Mouse (Mus musculus) megakaryocyte, embryonic 14.5 days (primary cell): ENCODE data around the gene Avl9. TPM values are rescaled to one million over a fixed set of nuclear protein-coding genes. Genes with fewer than 3 reads are reported as not detected.
A peak's percentile ranks its signal among the peaks of the same experiment; 100 is the strongest.

Experiments used
- H3K27me3 ChIP-seq: replicated peaks from 2 replicates; pipeline ENCODE3; 2012; ENCODE audit warnings: inconsistent platforms
- H3K36me3 ChIP-seq: replicated peaks from 2 replicates; pipeline ENCODE3; 2012; ENCODE audit warnings: low read length, inconsistent platforms, mixed read lengths
- H3K4me1 ChIP-seq: 2 replicates; pipeline ENCODE4 v1.6.1; 2012; ENCODE audit warnings: inconsistent platforms
- H3K4me3 ChIP-seq: replicated peaks from 2 replicates; pipeline ENCODE3; 2012; ENCODE audit warnings: moderate library complexity, mild to moderate bottlenecking, inconsistent platforms
- H3K9me3 ChIP-seq: 2 replicates; pipeline ENCODE4 v1.6.1; 2012; ENCODE audit warnings: inconsistent platforms
- FLI1 ChIP-seq: IDR thresholded peaks from 2 replicates; pipeline ENCODE4 v1.6.1; 2012; ENCODE audit warnings: low read length, inconsistent platforms, mixed read lengths
- GATA1 ChIP-seq: IDR thresholded peaks from 3 replicates; pipeline ENCODE4 v1.6.1; 2012; ENCODE audit warnings: mixed read lengths, low read length, inconsistent platforms, borderline replicate concordance
- polyA plus RNA-seq: library from polyadenylated mRNA; stranded (reverse); fragments of >175 nt; gene quantifications from 2 replicates; pipeline ENCODE4 v1.2.3, GENCODE M21; 2012; ENCODE audit warnings: low replicate concordance; ENCODE audit not compliant: insufficient read depth

Avl9 gene
- polyA plus RNA-seq, 1 experiment = 1.3 TPM

DNA sequence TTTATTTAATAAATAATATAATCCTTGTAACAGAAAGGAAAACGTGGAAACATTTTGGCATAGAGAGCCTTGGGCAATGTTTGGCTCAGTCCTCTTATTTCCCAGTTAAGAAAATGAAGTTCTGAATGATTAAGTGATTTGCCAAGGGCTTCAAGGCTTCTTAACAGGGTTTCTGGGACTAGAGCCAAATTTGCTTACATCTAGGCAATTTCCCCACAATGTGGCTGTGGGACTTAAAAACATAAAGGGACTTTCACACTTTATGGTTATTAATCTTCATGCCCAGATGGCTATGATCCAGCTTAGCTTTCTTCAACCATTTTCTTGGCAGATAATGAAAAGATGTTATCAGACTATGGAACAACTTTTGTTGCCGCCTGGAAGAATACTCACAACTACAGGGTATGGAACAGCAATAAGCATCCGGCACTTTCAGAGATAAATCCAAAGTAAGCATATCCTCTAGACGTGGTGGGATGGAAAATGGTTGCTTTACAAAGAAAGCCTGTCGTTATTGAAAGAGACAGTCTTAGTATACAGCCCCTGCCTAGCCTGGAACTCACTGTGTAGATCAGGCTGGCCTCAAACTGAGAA is 31.3 kb downstream of the Avl9 start:
- H3K36me3 ChIP-seq = peaks cover 49% of the 10 kb centered on the region
- no peaks in the 10 kb centered on the region for H3K27me3 ChIP-seq
- TF ChIP-seq FLI1 (no peak), GATA1 (no peak)

DNA sequence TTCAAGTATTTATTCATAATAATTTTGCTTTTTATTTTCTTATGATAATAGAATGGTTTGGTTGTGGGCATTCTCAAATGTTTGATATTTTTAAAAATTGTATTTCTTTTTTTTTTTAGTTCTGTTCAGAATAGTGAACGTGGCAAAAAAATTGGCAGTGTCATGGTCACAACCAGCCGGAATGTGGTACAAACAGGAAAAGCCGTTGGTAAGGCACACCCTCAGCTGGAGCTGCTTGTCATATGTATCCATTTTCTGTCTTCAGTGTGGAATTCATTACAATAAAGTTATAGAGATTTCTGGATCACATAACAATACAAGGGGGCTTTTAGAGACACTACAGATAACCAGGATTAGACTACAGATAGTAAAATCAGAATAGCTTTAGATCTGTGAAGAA is 39.0 kb downstream of the Avl9 start:
- no peaks in the 10 kb centered on the region for H3K27me3 ChIP-seq
- peaks cover 22% of the 10 kb centered on the region for H3K4me1 ChIP-seq
- no peaks in the 10 kb centered on the region for H3K9me3 ChIP-seq
- no peak overlapping the region for H3K4me3 ChIP-seq
- TF ChIP-seq FLI1 (no peak), GATA1 (no peak)
- H3K36me3 ChIP-seq = peaks cover 68% of the 10 kb centered on the region

More for the DNA sequence above, 31.3 kb downstream of the Avl9 start:
- H3K4me3 ChIP-seq = no peak overlapping the region
- H3K9me3 ChIP-seq = no peaks in the 10 kb centered on the region
- H3K4me1 ChIP-seq = no peaks in the 10 kb centered on the region

DNA sequence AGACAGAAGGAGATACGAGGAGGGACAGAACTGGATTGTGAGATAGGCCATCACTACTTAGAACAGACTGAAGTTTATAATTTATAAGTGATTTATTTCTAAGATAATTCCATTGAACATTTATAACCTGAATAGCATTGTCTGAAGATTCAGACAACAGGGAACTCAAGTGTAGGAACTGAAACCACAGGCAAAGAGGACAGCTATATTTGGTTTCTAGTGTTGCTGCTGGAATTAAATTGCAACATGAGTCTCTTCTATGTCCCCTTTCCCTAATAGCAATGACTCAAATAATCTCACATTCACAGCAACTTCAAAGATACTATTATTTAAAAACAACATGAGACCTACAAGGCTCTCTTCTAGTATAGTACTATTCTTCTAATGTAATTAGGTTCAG is 41.4 kb downstream of the Avl9 start:
- Histone ChIP-seq H3K4me3 (no peak overlapping the region), H3K27me3 (no peaks in the 10 kb centered on the region), H3K9me3 (no peaks in the 10 kb centered on the region), H3K4me1 (peaks cover 35% of the 10 kb centered on the region), H3K36me3 (peaks cover 85% of the 10 kb centered on the region)
- TF ChIP-seq GATA1 (no peak), FLI1 (no peak)

GRCm38 (mm10) chr6:56759324-56759723 is 44.6 kb downstream of the Avl9 start:
- Histone ChIP-seq H3K27me3 (no peaks in the 10 kb centered on the region), H3K4me3 (no peak overlapping the region), H3K36me3 (peaks cover 86% of the 10 kb centered on the region), H3K9me3 (no peaks in the 10 kb centered on the region), H3K4me1 (peaks cover 21% of the 10 kb centered on the region)
- TF ChIP-seq FLI1 = no peak
- no peak for TF ChIP-seq GATA1

DNA sequence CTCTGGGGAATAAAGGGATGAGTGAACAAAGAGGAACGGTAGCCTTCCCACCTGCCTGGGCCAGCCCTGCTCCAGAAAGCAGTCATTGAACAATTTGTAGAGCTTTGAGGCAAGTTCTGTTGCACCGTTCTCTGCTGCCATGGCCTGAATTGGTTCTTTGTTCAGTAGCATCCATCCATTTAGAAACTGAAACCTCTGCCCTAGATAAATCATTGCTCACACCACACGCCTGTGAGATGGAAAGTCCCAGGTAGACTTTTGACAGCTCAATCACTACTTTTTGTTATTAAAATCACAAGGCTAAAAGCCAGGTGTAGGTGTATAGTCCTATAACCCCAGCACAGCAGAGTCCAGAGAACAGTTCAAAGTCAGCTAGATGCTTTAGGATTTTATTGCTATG is 50.6 kb downstream of the Avl9 start:
- no peak for TF ChIP-seq FLI1
- TF ChIP-seq GATA1 = no peak
- no peaks in the 10 kb centered on the region for H3K27me3 ChIP-seq
- no peak overlapping the region for H3K4me3 ChIP-seq
- H3K4me1 ChIP-seq = peaks cover 8% of the 10 kb centered on the region
- H3K36me3 ChIP-seq = peaks cover 36% of the 10 kb centered on the region
- H3K9me3 ChIP-seq = no peaks in the 10 kb centered on the region

GRCm38 (mm10) chr6:56765696-56766095 is 51.0 kb downstream of the Avl9 start:
- H3K9me3 ChIP-seq = no peaks in the 10 kb centered on the region
- no peaks in the 10 kb centered on the region for H3K27me3 ChIP-seq
- peaks cover 34% of the 10 kb centered on the region for H3K36me3 ChIP-seq
- peaks cover 5% of the 10 kb centered on the region for H3K4me1 ChIP-seq
- TF ChIP-seq FLI1 = no peak
- no peak overlapping the region for H3K4me3 ChIP-seq

DNA sequence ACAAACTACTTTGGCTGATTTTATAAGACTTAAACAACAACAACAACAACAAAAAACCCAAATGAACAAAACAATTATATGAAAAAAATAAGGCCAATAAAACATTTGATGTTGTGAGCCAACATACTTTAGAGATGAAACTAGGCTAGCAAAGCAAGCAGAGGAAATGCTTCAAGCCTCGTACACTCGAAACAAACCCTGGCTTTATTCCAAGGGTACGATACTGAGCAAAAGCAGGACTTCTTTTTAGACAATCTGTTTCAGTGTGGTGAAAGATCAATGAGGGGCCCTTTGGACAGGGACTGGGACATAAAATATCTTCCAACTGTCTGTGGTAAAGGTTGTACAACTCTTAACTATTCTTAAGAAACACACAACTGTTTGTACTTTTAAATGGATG is 61.1 kb downstream of the Avl9 start:
- H3K4me3 ChIP-seq = no peak overlapping the region
- peaks cover 71% of the 10 kb centered on the region for H3K36me3 ChIP-seq
- H3K27me3 ChIP-seq = no peaks in the 10 kb centered on the region
- H3K9me3 ChIP-seq = peaks cover 5% of the 10 kb centered on the region
- no peak for TF ChIP-seq GATA1
- no peak for TF ChIP-seq FLI1
- H3K4me1 ChIP-seq = peaks cover 3% of the 10 kb centered on the region; the same call in 1 of the 2 replicates

DNA sequence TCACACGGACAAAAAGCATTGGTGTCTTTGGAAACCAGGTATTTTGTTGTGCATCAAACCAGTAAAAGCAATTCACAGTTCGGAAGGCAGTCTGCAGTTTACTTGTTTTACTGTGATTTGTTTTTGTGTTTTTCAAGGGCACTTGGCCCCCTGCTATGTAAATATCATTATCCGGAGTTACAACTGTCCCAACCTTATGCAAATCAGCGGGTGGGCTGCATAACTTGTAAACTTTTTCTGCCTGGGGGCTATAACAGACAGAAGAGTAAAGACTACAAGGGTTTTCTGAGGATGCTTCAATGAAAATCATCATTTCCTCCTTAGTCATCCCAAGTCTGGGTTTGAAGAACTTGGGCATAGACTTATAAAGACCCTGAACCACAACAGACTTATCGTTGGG is 64.9 kb downstream of the Avl9 start:
- Histone ChIP-seq H3K9me3 (no peaks in the 10 kb centered on the region), H3K36me3 (peaks cover 92% of the 10 kb centered on the region), H3K27me3 (no peaks in the 10 kb centered on the region), H3K4me1 (peaks cover 22% of the 10 kb centered on the region), H3K4me3 (no peak overlapping the region)
- TF ChIP-seq GATA1 = no peak
- TF ChIP-seq FLI1 = no peak

DNA sequence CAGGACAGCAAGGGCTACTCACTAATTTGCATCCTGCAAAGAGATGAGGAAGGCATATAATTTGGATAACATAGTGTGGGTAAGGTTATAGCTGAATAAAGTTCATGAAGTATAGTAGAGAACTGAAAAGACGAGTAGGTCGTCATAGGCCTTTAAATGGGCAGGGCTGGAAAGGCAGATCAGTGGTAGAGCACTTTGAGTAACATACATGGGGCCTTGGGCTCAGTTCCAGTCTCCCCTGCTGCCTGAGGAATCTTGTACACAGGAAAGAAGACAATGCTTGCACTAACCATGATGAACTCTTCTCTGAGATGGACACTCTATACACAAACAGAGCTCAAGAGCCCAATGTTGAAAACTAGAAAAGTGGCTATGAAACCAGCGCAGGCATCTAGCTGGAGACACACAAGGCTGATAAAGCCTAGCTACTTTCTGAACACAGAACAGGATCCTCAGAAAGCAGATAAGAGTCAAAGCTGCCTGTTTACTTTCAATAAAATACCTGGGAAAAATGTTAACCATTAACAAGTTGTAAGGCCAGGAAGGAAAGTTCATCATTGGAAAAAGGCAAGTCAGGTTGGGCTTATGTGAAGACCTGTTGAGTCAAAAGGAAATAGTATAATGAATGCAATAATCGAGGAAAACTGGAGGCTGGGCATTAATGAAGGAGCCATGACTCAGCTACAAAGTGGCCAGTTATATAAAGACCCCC is 69.0 kb downstream of the Avl9 start:
- H3K4me1 ChIP-seq = peaks cover 61% of the 10 kb centered on the region
- H3K36me3 ChIP-seq = peaks cover 91% of the 10 kb centered on the region
- H3K4me3 ChIP-seq = no peak overlapping the region
- no peaks in the 10 kb centered on the region for H3K9me3 ChIP-seq
- no peak for TF ChIP-seq GATA1
- TF ChIP-seq FLI1 = no peak
- H3K27me3 ChIP-seq = no peaks in the 10 kb centered on the region

DNA sequence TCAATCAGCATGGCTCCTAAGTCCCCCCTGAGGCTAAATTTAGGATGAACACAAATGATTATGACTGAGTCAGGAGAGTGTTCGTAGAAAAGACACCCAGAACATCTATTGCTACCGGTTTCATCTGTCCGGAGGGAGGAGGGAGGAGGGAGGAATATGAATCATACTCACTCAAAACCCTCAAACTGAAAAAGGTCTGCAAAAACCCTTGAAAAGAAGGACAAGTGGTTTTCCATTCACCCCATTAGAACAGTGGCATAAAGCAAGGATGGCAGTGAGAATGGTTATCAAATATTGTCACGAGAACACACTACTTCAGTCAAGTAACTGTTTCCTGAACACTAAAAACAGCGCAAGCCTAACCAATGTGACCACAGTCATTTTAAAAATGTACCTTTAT is 70.4 kb downstream of the Avl9 start:
- Histone ChIP-seq H3K27me3 (no peaks in the 10 kb centered on the region), H3K36me3 (peaks cover 85% of the 10 kb centered on the region), H3K9me3 (no peaks in the 10 kb centered on the region), H3K4me1 (peaks cover 74% of the 10 kb centered on the region), H3K4me3 (peak overlapping the region; percentile 60)
- TF ChIP-seq GATA1 = no peak
- TF ChIP-seq FLI1 = no peak
